29 mouse cellular contexts compared by ENCODE assay signal in genomic region chr7:24346444-24346843, GRCm38 (mm10). TPM values are rescaled to one million over a fixed set of nuclear protein-coding genes. Genes with fewer than 3 reads are reported as not detected.
DNase-seq lines count a peak whose midpoint lies in the region; ATAC-seq and TF ChIP-seq lines count a peak whose summit lies in the region.
"Had no signal": no experiment of that assay in that cellular context is flagged by ENCODE, and none has a peak within 500 bp of the region (broad histone marks: within the 10 kb centered on the region; RNA-seq: fewer than 3 reads in every experiment).

No protein-coding gene starts in this region.

- H3K27ac ChIP-seq in liver, adult 2 months (replicated peaks; ENCODE audit: insufficient read depth, low read depth, low read length): no peak overlapping the region
- no peak overlapping the region for H3K27ac ChIP-seq in liver, embryonic 12.5 days
- no peak overlapping the region for H3K27ac ChIP-seq in stomach, postnatal 0 days (replicated peaks)
- H3K27ac ChIP-seq: embryonic facial prominence, embryonic 10.5 days; forebrain, embryonic 13.5 days; heart, embryonic 10.5 days; hindbrain, embryonic 13.5 days; hindbrain, postnatal 0 days had no signal

- no peak overlapping the region for H3K9ac ChIP-seq in liver, adult 2 months (ENCODE audit: low read depth, low read length)
- H3K9ac ChIP-seq in liver, embryonic 12.5 days: no peak overlapping the region
- H3K9ac ChIP-seq in stomach, postnatal 0 days (ENCODE audit: low read length): no peak overlapping the region
- H3K9ac ChIP-seq: forebrain, embryonic 13.5 days; forebrain, postnatal 0 days; hindbrain, embryonic 13.5 days had no signal

- TF ChIP-seq CTCF in liver, adult 2 months (IDR thresholded peaks at IDR 0.05; ENCODE audit: low read depth, low read length): 0 out of 2 replicates have a peak, but pooled peaks have one; percentile 14
- TF ChIP-seq CTCF in stomach, postnatal 0 days (IDR thresholded peaks at IDR 0.05; ENCODE audit: low read depth): peak; percentile 31; the same call in 1 of the 2 replicates
- no peak for TF ChIP-seq CTCF in lung, adult 2 months (IDR thresholded peaks at IDR 0.05; ENCODE audit: insufficient read depth, low read length)

- H3K9me3 ChIP-seq in liver, embryonic 12.5 days (replicated peaks): no peaks in the 10 kb centered on the region
- no peaks in the 10 kb centered on the region for H3K9me3 ChIP-seq in stomach, postnatal 0 days (ENCODE audit: control insufficient read depth, low read length)
- H3K9me3 ChIP-seq: embryonic facial prominence, embryonic 10.5 days; forebrain, embryonic 13.5 days; heart, embryonic 10.5 days; hindbrain, embryonic 13.5 days had no signal

- no peak overlapping the region for H3K4me3 ChIP-seq in liver, adult 2 months (ENCODE audit: insufficient read depth, low read depth, low read length)
- H3K4me3 ChIP-seq in liver, embryonic 12.5 days: no peak overlapping the region
- H3K4me3 ChIP-seq in stomach, postnatal 0 days (ENCODE audit: low read depth, low read length): no peak overlapping the region
- no peak overlapping the region for H3K4me3 ChIP-seq in lung, adult 2 months (replicated peaks; ENCODE audit: extremely low read depth, low read depth, low read length)
- H3K4me3 ChIP-seq: embryonic facial prominence, embryonic 10.5 days; forebrain, embryonic 13.5 days; heart, embryonic 10.5 days; hindbrain, embryonic 13.5 days had no signal

- no peak for TF ChIP-seq EP300 in stomach, postnatal 0 days (optimal IDR thresholded peaks at IDR 0.05)

- 66% methylated on average over 5 of the region's 5 CpGs for WGBS in liver, adult 2 months
- WGBS in liver, embryonic 12.5 days (ENCODE audit: insufficient replicate concordance): 51% methylated on average over 5 of the region's 5 CpGs
- WGBS in stomach, postnatal 0 days: 62% methylated on average over 5 of the region's 5 CpGs
- WGBS in lung, adult 2 months: 65% methylated on average over 5 of the region's 5 CpGs

- no peaks in the 10 kb centered on the region for H3K36me3 ChIP-seq in liver, adult 2 months (ENCODE audit: control insufficient read depth, insufficient read depth, low read length)
- no peaks in the 10 kb centered on the region for H3K36me3 ChIP-seq in liver, embryonic 12.5 days
- no peaks in the 10 kb centered on the region for H3K36me3 ChIP-seq in stomach, postnatal 0 days (ENCODE audit: control insufficient read depth, insufficient read depth, low read length)
- H3K36me3 ChIP-seq: embryonic facial prominence, embryonic 10.5 days; heart, embryonic 10.5 days; hindbrain, embryonic 13.5 days had no signal

- no peak for TF ChIP-seq POLR2A in liver, adult 2 months (IDR thresholded peaks at IDR 0.05; ENCODE audit: extremely low read depth, insufficient read depth, low read length)
- TF ChIP-seq POLR2A in lung, adult 2 months (IDR thresholded peaks at IDR 0.05; ENCODE audit: borderline replicate concordance, extremely low read depth, low read depth, low read length): no peak

- no peaks in the 10 kb centered on the region for H3K79me2 ChIP-seq in liver, adult 2 months (ENCODE audit: control insufficient read depth, insufficient read depth, low read length)

- H3K27me3 ChIP-seq in liver, adult 2 months (ENCODE audit: control insufficient read depth, insufficient read depth, low read length): no peaks in the 10 kb centered on the region
- H3K27me3 ChIP-seq in liver, embryonic 12.5 days (replicated peaks): peaks cover 11% of the 10 kb centered on the region
- no peaks in the 10 kb centered on the region for H3K27me3 ChIP-seq in stomach, postnatal 0 days (ENCODE audit: control insufficient read depth, insufficient read depth, low read length)
- H3K27me3 ChIP-seq: forebrain, embryonic 13.5 days had no signal

- DNase-seq in CD4-positive, CD25-positive, alpha-beta regulatory T cell, adult 2 months (ENCODE audit: low read depth, low spot score): peak; percentile 33
- no peak for DNase-seq in liver, adult 2 months (ENCODE audit: extremely low read depth, low read depth, low spot score)
- DNase-seq in thymus, postnatal 4 days: peak; percentile 49
- no peak for DNase-seq in thymus, postnatal 14 days
- DNase-seq in stomach, postnatal 0 days (ENCODE audit: low spot score): no peak
- no peak for DNase-seq in lung, adult 2 months
- DNase-seq: adrenal gland, postnatal 14 days; B cell, adult 2 months; cerebellum, adult 18-20 months; cerebellum, postnatal 10 days; forebrain, postnatal 0 days; gastrocnemius, postnatal 25 days; heart, postnatal 10 days; heart, postnatal 4 days had no signal

- no peak for ATAC-seq in CD4-positive, CD25-positive, alpha-beta regulatory T cell, adult 4 months
- no peak for ATAC-seq in liver, embryonic 12.5 days
- ATAC-seq in stomach, postnatal 0 days (ENCODE audit: low FRiP score, low TSS enrichment): no peak
- ATAC-seq: activated CD4-positive, CD25-positive, alpha-beta regulatory T cell, adult 4 months; forebrain, embryonic 13.5 days; forebrain, postnatal 0 days; hindbrain, postnatal 0 days; Patski had no signal

- H3K4me2 ChIP-seq in liver, embryonic 12.5 days: no peak overlapping the region
- H3K4me2 ChIP-seq in stomach, postnatal 0 days (replicated peaks; ENCODE audit: low read depth): no peak overlapping the region
- H3K4me2 ChIP-seq: forebrain, embryonic 13.5 days; hindbrain, embryonic 13.5 days had no signal

- no peaks in the 10 kb centered on the region for H3K4me1 ChIP-seq in liver, adult 2 months (ENCODE audit: control insufficient read depth, insufficient read depth, low read length)
- H3K4me1 ChIP-seq in liver, embryonic 12.5 days: no peaks in the 10 kb centered on the region
- H3K4me1 ChIP-seq in stomach, postnatal 0 days (replicated peaks; ENCODE audit: control insufficient read depth, insufficient read depth): no peaks in the 10 kb centered on the region
- H3K4me1 ChIP-seq in lung, adult 2 months (ENCODE audit: control insufficient read depth, insufficient read depth, low read length): no peaks in the 10 kb centered on the region
- H3K4me1 ChIP-seq: embryonic facial prominence, embryonic 10.5 days; forebrain, embryonic 13.5 days; heart, embryonic 10.5 days; hindbrain, embryonic 13.5 days had no signal

RNA-seq across cellular contexts. Expression of gene Lypd5, which starts 2.6 kb away (rescaled TPM):
- under 1 TPM in 1 of 2 experiments, not detected in 1; 0.19 TPM for polyA plus RNA-seq in CD4-positive, CD25-positive, alpha-beta regulatory T cell, adult 4 months (2017; shearing (Covaris generic))
- not detected in 2 replicates for total RNA-seq in liver, adult 2 months (2014; rRNA removed)
- not detected in 2 replicates for polyA plus RNA-seq in liver, adult 2 months (2012; rRNA removed)
- polyA plus RNA-seq in liver, embryonic 12.5 days (2016; fragmentation: Nextera tagmentation; extraction: Ambion mirVana): not detected in 2 replicates
- polyA plus RNA-seq in stomach, postnatal 0 days (2015; fragmentation: Nextera tagmentation; extraction: Ambion mirVana): 196 and 201 TPM in 2 replicates
- 32.1 TPM in 1 of 2 replicates, not detected in the other for polyA plus RNA-seq in lung, adult 2 months (2012; rRNA removed)
- total RNA-seq: adrenal gland, adult 18-20 months; adrenal gland, postnatal 14 days; CH12.LX; forebrain, postnatal 0 days; gastrocnemius, adult 18-20 months; gastrocnemius, postnatal 25 days; granulocyte monocyte progenitor cell, adult 5-6 weeks; heart, postnatal 10 days; heart, postnatal 4 days; hindbrain, postnatal 0 days had no signal
- polyA plus RNA-seq: activated CD4-positive, CD25-positive, alpha-beta regulatory T cell, adult 4 months; embryonic facial prominence, embryonic 10.5 days; forebrain, embryonic 13.5 days; forebrain, postnatal 0 days; heart, embryonic 10.5 days; heart, embryonic 14.5 days; hindbrain, embryonic 13.5 days; Patski had no signal

RNA-seq across cellular contexts. Expression of gene Tescl, which starts 12.7 kb away (rescaled TPM):
- polyA plus RNA-seq in CD4-positive, CD25-positive, alpha-beta regulatory T cell, adult 4 months (2017; shearing (Covaris generic)): not detected
- not detected in 2 replicates for total RNA-seq in liver, adult 2 months (2014; rRNA removed)
- not detected in 2 replicates for polyA plus RNA-seq in liver, adult 2 months (2012; rRNA removed)
- not detected in 2 replicates for polyA plus RNA-seq in liver, embryonic 12.5 days (2016; fragmentation: Nextera tagmentation; extraction: Ambion mirVana)
- 0.15 and 0.42 TPM in 2 replicates for polyA plus RNA-seq in stomach, postnatal 0 days (2015; fragmentation: Nextera tagmentation; extraction: Ambion mirVana)
- polyA plus RNA-seq in lung, adult 2 months (2012; rRNA removed): 0.58 and 2.0 TPM in 2 replicates
- total RNA-seq: adrenal gland, postnatal 14 days; CH12.LX; forebrain, postnatal 0 days; gastrocnemius, adult 18-20 months; gastrocnemius, postnatal 25 days; granulocyte monocyte progenitor cell, adult 5-6 weeks; hindbrain, postnatal 0 days had no signal
- polyA plus RNA-seq: activated CD4-positive, CD25-positive, alpha-beta regulatory T cell, adult 4 months; embryonic facial prominence, embryonic 14.5 days; forebrain, embryonic 13.5 days; forebrain, postnatal 0 days; heart, embryonic 10.5 days; heart, embryonic 14.5 days; Patski had no signal

RNA-seq across cellular contexts. Expression of gene Kcnn4, which starts 23.6 kb away (rescaled TPM):
- polyA plus RNA-seq in CD4-positive, CD25-positive, alpha-beta regulatory T cell, adult 4 months (2017; shearing (Covaris generic)): 100 to 1,000 TPM; 130 to 152 TPM
- total RNA-seq in liver, adult 2 months (2014; rRNA removed): 0.20 and 0.83 TPM in 2 replicates
- 0.55 and 0.66 TPM in 2 replicates for polyA plus RNA-seq in liver, adult 2 months (2012; rRNA removed)
- polyA plus RNA-seq in liver, embryonic 12.5 days (2016; fragmentation: Nextera tagmentation; extraction: Ambion mirVana): 159 and 161 TPM in 2 replicates
- polyA plus RNA-seq in stomach, postnatal 0 days (2015; fragmentation: Nextera tagmentation; extraction: Ambion mirVana): 15.5 and 17.0 TPM in 2 replicates
- 9.0 and 11.3 TPM in 2 replicates for polyA plus RNA-seq in lung, adult 2 months (2012; rRNA removed)
- polyA plus RNA-seq: Patski had no signal

RNA-seq across cellular contexts. Expression of gene Zfp94, which starts 30.0 kb away (rescaled TPM):
- polyA plus RNA-seq in CD4-positive, CD25-positive, alpha-beta regulatory T cell, adult 4 months (2017; shearing (Covaris generic)): 10 to 100 TPM; 10.6 to 13.8 TPM
- 2.4 and 2.8 TPM in 2 replicates for total RNA-seq in liver, adult 2 months (2014; rRNA removed)
- 2.6 and 3.3 TPM in 2 replicates for polyA plus RNA-seq in liver, adult 2 months (2012; rRNA removed)
- 3.0 and 3.6 TPM in 2 replicates for polyA plus RNA-seq in liver, embryonic 12.5 days (2016; fragmentation: Nextera tagmentation; extraction: Ambion mirVana)
- polyA plus RNA-seq in stomach, postnatal 0 days (2015; fragmentation: Nextera tagmentation; extraction: Ambion mirVana): 4.8 and 5.5 TPM in 2 replicates
- polyA plus RNA-seq in lung, adult 2 months (2012; rRNA removed): 3.9 and 9.0 TPM in 2 replicates

RNA-seq across cellular contexts. Expression of gene Zfp61, which starts 45.4 kb away (rescaled TPM):
- 10 to 100 TPM; 19.4 to 27.8 TPM for polyA plus RNA-seq in CD4-positive, CD25-positive, alpha-beta regulatory T cell, adult 4 months (2017; shearing (Covaris generic))
- 0.94 and 1.8 TPM in 2 replicates for total RNA-seq in liver, adult 2 months (2014; rRNA removed)
- 0.48 and 0.50 TPM in 2 replicates for polyA plus RNA-seq in liver, adult 2 months (2012; rRNA removed)
- 7.1 and 7.7 TPM in 2 replicates for polyA plus RNA-seq in liver, embryonic 12.5 days (2016; fragmentation: Nextera tagmentation; extraction: Ambion mirVana)
- 12.9 and 13.8 TPM in 2 replicates for polyA plus RNA-seq in stomach, postnatal 0 days (2015; fragmentation: Nextera tagmentation; extraction: Ambion mirVana)
- polyA plus RNA-seq in lung, adult 2 months (2012; rRNA removed): 5.1 and 8.7 TPM in 2 replicates

Comparison
In these comparisons a context has a peak if more than half of its experiments do, and no peak if none do; other contexts are left out.
1. DNase-seq: peak in CD4-positive, CD25-positive, alpha-beta regulatory T cell, adult 2 months (single experiment) and thymus, postnatal 4 days (single experiment); none in liver, adult 2 months (single experiment), thymus, postnatal 14 days (single experiment), stomach, postnatal 0 days (single experiment) and lung, adult 2 months (single experiment).